Mouse (Mus musculus): Measurements from ENCODE around the gene Lpar3. TPM values are rescaled to one million over a fixed set of nuclear protein-coding genes. Genes with fewer than 3 reads are reported as not detected.
"Not testable (repeated sequence)": the region's sequence is repeated elsewhere in the genome, so short reads cannot be mapped to it uniquely, and the experiment has no call there.

Lpar3 gene
- total RNA-seq, 2 experiments from 2014 or later, result 0.48 to 1.1 TPM

DNA sequence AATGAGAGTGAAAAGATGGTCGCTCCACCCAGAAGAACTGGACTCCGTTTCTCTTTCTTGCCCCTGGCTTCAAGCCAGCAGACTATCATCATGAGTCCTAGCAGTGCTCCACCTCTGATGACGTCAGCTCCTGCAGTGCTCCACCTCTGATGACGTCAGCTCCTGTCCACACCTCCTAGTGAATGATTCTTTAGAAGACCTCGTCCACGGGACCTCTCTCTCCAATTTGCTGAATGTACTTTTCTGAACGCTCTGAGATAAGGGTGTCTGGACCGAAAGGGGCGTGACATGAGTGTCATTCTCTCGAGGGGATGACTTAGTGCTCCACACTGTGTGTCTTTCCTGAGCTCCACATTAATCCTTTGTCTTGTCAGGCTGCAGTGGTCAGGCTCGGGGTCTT, 15.5 kb upstream of the Lpar3 start:
- intact Hi-C loops (cut with DNase I), result no loop called here
- no peak for DNase-seq (ENCODE audit: low spot score in 2 of 2)

DNA sequence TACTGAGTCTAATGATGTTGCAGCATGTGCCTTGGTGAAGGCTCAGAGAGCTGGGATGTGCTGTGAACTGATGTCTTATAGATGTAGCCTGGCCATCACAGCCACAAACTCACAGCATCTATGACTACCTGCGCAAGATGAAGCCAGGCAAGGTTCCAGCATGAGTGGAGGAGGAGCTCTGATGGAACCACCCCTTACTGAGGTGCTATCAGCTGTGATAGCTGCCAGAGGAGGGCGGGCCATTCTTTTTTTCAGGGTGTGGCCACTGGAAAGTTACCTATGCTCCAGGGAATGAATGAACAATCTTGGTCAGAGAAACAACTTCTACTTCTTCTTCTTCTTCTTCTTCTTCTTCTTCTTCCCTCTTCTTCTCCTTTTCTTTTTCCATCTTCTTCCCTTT, 14.1 kb upstream of the Lpar3 start:
- intact Hi-C loops (cut with DNase I), result no loop called here
- DNase-seq (ENCODE audit: low spot score in 2 of 2), result no peak

DNA sequence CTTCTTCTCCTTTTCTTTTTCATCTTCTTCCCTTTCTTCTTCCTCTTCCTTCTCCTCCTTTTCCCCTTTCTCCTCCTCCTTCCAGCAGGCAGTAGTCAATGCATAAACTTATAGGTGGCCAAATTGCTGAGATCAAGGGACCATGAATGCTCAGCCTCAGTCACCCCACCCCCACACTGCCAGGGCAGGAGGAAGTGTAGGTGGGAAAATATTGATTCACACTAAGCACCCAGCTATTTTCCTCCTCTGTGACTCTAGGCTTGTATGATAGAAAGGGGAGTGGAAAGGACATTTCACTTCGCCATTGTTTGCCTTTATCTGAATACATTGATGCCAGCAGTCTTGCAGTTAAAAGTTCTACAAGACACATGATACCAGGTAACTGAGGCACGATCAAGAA, 13.3 kb upstream of the Lpar3 start:
- intact Hi-C loops (cut with DNase I), result no loop called here
- DNase-seq (ENCODE audit: low spot score in 2 of 2), result no peak

DNA sequence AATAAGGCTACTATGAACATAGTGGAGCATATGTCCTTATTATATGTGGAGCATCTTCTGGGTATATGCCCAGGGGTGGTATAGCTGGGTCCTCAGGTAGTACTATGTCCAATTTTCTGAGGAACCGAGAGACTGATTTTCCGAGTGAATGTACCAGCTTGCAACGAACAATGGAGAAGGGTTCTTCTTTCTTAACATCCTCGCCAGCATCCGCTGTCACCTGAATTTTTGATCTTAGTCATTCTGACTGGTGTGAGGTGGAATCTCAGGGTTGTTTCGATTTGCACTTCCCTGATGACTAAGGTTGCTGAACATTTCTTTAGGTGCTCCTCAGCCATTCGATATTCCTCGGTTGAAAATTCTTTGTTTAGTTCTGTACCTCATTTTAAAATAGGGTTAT, 11.0 kb upstream of the Lpar3 start:
- intact Hi-C loops (cut with DNase I); DNase-seq (ENCODE audit: low spot score in 2 of 2): not testable (repeated sequence)

DNA sequence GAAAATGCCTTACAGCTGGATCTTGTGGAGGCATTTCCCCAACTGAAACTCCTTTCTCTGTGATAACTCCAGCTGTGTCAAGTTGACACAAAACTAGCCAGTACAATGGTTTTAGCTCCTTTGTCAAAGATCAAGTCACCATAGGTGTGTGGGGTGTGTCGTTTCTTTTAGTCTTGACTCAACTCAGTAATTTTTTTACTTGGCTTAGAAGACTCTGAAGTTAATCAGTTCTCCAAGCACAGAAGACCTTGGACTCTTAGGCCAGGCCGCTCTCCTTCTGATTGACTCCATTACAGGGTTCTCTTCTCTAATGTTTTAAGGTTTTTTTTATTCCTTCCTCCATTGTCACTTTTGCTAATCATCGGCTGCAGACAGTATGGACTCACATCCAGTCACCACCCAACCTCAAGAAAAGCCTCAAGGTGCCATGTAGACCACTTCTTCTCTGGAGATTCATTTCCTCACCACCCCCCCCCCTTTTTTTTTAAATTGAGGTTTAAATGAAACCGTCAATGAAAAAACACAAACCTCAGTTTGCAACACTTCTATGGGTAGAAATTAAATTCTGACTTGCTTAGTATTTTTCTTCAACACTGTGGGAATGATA, 9.5 kb upstream of the Lpar3 start:
- DNase-seq (ENCODE audit: low spot score in 2 of 2), result no peak
- intact Hi-C loops (cut with DNase I), result no loop called here

- no peak for DNase-seq (ENCODE audit: low spot score in 2 of 2)
- intact Hi-C loops (cut with DNase I), result no loop called here
These were observed 8.8 kb upstream of the Lpar3 start for GRCm38 (mm10) chr3:146211964-146212363.

- DNase-seq (ENCODE audit: low spot score in 2 of 2), result no peak
- intact Hi-C loops (cut with DNase I), result no loop called here
These were observed 7.4 kb upstream of the Lpar3 start for GRCm38 (mm10) chr3:146213336-146213735.

- no peak for DNase-seq (ENCODE audit: low spot score in 2 of 2)
- intact Hi-C loops (cut with DNase I), result no loop called here
These were observed 4.2 kb upstream of the Lpar3 start for GRCm38 (mm10) chr3:146216561-146216960.

DNA sequence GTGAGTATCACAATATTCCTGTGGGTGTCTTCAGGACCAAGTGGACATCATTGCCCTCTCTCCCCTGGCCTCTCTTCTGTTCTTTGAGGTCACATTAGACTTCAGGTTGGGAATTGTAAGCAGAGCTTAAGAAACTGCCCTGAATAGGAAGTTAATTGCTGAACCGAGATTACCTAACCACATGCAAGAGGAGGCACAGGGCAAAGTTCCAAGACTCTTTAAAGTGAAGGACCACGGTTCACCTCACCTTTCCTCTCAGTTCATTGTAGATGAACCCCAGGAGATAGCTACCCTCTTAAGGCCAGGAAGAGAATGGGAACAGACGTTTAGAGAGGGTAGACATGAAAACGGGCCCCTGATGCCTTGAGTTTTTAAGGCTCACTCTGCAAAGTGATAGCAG, 3.5 kb downstream of the Lpar3 start:
- intact Hi-C loops (cut with DNase I), result no loop called here
- no peak for DNase-seq (ENCODE audit: low spot score in 2 of 2)

DNA sequence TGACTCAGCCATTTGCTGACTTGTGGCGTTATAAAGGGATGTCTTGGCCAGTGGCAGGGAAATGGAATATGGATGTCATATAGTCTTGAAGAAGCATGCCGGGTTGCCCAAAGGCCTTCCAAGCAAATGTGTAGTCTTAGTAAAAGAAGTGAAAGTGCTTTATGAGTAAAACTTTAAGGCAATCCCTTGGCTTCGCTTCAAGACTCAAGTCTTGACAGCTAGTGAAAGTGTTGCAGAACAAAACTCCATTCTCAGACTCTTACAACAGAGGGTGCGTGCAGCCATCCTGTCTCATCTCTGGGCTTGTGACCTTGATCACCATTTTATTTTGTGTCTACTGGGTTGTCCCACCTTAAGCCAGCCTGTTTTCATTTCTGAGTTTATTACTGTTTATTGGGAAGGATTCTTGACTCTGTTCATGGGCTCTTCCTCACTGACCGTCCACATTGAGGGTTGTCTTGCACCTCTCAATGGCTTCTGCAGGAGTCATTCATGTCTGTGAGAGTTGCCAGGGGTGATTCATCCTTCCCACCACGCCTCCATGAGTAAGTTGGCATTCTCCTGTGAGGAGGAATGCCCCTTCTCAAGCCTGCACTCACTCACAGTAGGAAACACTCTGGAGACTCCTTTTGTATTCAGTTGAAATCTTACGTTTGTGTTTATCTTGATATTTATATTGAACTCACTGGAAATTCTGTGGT, 4.4 kb downstream of the Lpar3 start:
- peak in 1 of 2 experiments; percentile 22 for DNase-seq (ENCODE audit: low spot score in 2 of 2)
- intact Hi-C loops (cut with DNase I), result no loop called here

DNA sequence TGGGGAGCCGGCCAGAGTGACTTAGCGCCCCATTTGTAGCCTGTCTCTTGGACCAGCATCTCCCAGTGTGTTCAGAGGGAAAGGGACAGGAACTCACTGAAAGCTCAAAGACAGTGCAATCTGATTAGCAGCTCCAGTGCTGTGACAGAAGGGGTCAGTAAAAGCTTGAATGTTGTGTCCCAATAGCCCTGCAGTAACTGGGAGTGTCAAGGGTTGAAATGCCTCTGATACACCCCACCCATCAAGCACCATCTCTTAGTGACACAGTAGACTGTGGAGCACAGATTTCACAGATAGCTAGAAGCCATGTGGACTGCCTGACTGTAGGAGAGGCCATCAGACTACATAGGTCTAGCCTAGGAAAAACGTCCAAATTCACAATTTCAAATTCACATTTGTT, 6.7 kb downstream of the Lpar3 start:
- no peak for DNase-seq (ENCODE audit: low spot score in 2 of 2)
- intact Hi-C loops (cut with DNase I), result no loop called here

GRCm38 (mm10) chr3:146228559-146229310, 8.0 kb downstream of the Lpar3 start:
- intact Hi-C loops (cut with DNase I), result no loop called here
- DNase-seq (ENCODE audit: low spot score in 2 of 2), result no peak

DNA sequence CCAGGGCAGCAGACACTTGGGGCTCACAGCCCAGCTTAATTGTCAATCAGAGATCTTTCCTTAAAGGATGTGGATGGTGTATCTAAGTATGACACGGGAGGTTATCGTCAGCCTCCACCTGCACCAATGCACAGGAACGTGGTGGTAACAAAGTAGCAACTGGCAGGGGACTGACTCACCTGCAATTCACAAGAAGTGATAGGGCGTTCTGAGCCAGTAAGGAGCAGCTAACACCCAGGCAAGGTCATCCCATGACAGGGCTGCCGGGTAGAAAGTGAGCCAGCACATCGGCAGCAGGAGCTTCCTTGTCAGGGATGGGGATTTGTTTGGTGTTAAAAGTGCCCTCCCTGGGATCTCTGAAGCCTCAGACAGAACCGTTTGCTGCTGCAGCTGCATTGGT, 11.9 kb downstream of the Lpar3 start:
- DNase-seq (ENCODE audit: low spot score in 2 of 2), result no peak
- intact Hi-C loops (cut with DNase I), result no loop called here

DNA sequence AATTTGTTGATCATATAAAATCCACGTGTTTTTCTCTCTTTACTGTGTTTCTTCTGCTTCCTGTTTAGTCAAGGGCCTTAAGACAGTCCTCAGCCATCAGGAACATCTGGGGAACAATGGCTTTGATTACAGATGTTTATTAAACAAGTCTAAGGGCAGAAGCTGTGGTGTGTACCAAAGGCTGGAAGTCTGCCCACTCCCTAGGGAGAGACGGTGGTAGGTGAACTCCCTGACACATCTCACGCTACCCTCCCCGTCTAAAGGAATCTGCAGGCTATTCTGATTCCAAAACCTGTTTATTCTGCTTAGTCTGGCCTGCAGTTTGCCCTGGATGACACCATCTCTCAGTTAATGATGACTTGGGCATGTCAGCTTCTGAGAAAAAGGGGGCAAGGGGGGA, 13.0 kb downstream of the Lpar3 start:
- no peak for DNase-seq (ENCODE audit: low spot score in 2 of 2)
- intact Hi-C loops (cut with DNase I), result no loop called here

DNA sequence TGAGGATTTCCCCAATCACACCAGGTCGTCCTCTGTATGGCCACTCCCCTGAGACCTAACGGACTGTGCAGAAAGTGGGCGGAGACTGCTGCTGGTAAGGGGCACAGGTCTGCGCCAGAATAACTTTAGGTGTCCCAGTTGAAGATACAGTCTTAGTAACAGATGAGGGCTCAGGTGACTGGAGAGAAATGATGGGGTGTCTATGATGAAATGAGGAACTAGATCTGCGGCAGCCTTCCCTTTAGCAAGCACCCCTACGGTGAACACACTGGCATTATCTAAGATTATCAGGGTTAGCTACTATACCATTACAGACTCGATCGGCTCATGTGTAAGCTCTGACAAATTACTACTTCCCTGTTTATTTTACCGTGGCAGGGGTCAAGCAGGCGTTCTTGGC, 13.8 kb downstream of the Lpar3 start:
- intact Hi-C loops (cut with DNase I), result no loop called here
- DNase-seq (ENCODE audit: low spot score in 2 of 2), result no peak

DNA sequence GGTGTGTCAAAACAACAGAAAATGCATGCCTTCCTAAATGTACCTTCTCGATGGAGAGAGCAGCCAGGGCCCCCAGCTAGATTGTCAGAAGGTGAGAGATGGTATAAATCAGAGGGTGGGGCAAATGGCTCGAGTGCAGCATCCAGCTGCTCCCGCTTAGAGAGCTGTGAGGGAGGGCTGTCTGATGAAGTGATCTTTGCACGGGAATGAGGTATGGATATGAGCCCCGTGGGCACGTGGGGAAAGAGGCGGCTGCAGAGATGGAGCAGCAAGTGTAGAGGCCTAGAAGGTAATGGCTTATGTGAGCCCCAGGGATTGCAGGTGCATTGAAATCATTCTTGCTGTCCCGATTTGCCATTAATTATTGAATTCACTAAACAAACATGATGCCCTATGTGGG, 15.5 kb downstream of the Lpar3 start:
- no peak for DNase-seq (ENCODE audit: low spot score in 2 of 2)
- intact Hi-C loops (cut with DNase I), result no loop called here

- intact Hi-C loops (cut with DNase I), result no loop called here
- no peak for DNase-seq (ENCODE audit: low spot score in 2 of 2)
These were observed 16.9 kb downstream of the Lpar3 start for GRCm38 (mm10) chr3:146237676-146238075.

DNA sequence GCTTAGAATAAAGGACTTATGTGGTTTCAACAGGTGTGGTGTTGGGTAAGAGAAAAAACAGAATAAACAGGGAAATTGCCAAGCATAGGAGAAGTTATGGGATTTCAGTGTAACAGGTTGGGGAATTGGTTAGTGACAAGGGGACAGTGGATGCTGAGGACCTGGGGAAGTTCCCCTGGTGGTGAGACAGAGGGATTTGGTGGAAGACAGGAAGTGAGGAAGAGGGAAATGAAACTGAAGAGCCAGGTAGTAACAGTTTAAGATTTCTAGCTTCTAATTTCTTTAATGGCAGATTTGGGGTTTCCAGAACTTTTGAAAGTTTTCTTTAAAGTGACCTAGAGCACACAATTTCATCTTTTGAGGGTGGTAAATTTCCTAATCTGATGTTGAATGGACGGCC, 23.9 kb downstream of the Lpar3 start:
- no peak for DNase-seq (ENCODE audit: low spot score in 2 of 2)
- intact Hi-C loops (cut with DNase I), result no loop called here

DNA sequence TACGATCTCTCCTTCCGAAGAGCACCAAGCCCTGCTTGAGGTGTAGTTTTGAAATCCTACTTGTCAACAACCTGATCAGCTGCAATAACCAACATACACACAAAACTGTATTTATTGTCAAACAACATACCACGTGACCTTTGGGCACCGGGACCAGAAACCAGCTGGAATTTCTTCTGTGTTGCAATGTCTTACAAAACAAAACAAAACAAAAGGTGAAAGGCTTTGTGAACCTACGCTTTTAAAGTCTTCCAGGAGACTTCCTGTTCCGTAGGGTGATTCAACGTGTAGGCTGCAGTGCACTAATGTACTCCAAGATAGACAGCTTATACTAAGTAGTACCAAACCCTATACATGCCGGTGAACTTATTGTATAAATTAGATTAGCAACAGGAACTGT, 25.8 kb downstream of the Lpar3 start:
- intact Hi-C loops (cut with DNase I), result no loop called here
- DNase-seq (ENCODE audit: low spot score in 2 of 2), result no peak

DNA sequence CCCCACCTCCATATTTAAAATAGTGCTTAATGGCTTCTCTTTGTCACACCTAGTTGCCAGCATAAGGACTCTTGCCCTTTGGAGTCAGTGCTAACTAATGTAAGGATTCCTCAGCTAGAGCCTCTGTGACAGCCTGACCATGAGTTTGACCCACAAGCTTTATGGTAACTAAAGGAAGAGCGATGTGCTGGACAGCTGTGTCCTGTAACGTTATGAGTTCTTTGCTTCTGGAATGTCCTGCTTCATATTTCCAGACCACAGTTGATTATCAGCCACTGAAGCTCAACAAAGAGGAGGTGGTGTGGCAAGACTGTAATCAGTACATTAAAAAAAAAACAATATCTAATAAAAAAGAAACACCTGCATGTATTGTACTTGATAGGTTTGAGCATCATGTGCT, 26.2 kb downstream of the Lpar3 start:
- no peak for DNase-seq (ENCODE audit: low spot score in 2 of 2)
- intact Hi-C loops (cut with DNase I), result no loop called here

GRCm38 (mm10) chr3:146249895-146250294, 29.1 kb downstream of the Lpar3 start:
- intact Hi-C loops (cut with DNase I), result no loop called here
- no peak for DNase-seq (ENCODE audit: low spot score in 2 of 2)
